Mouse (Mus musculus) heart, postnatal 25 days (tissue): Measurements from ENCODE around the gene Uqcrq. TPM values are rescaled to one million over a fixed set of nuclear protein-coding genes. Genes with fewer than 3 reads are reported as not detected.
"Not testable (repeated sequence)": the region's sequence is repeated elsewhere in the genome, so short reads cannot be mapped to it uniquely, and the experiment has no call there.

Experiments
- DNase-seq: peaks from one replicate; pipeline ENCODE4 v3.0.0; 2022; ENCODE audit warnings: low spot score
- intact Hi-C: fragments of 180-260 bp; cut with DNase I; formaldehyde crosslinking; loops from one replicate; pipeline ENCODE4 v1.15.1; 2025
- total RNA-seq, 2 experiments: library from RNA; stranded (reverse); gene quantifications; 2 replicates each; pipeline ENCODE4 v1.2.3; 2021

Uqcrq gene
- total RNA-seq, 2 experiments from 2014 or later, result 2,761 to 2,992 TPM

DNA sequence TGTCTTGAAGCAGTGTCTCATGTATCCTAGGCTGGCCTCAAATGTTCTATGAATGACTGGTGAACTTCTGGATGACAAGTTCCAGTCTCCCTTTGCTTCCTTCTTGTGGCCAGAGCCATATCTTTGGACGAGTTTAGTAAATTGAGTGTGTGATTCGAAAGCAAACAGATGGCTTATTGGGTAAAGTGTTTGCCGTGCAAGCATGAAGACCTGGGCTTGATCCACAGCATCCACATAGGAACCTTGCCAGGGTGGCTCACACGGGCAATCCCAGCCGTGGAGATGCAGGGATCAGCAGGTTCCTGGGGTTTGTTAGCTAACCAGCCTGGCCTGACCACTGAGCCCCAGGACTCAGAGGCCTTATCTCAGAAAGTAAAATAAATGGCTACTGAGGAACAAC, 22.4 kb upstream of the Uqcrq start:
- no peak for DNase-seq
- intact Hi-C loops, result no loop called here

DNA sequence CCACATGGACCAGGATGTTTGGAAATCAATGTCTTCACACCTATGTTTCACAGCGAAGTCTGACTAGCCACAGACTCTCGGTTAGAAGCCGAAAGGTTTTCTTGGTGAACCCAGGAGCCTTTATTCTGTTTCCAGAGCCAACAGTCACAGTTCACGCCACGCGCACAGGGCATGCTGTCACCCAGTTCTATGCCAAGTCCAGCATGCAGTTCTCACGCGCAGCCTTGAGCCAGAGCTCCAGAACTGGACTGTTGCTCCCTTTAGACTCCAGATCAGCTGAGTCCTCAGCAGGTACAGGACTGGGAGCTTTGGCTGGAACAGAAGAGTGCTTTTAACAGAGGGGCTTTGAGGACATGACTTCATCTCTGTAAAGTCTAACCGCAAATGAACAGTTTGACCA, 21.8 kb upstream of the Uqcrq start:
- intact Hi-C loops, result no loop called here
- no peak for DNase-seq

DNA sequence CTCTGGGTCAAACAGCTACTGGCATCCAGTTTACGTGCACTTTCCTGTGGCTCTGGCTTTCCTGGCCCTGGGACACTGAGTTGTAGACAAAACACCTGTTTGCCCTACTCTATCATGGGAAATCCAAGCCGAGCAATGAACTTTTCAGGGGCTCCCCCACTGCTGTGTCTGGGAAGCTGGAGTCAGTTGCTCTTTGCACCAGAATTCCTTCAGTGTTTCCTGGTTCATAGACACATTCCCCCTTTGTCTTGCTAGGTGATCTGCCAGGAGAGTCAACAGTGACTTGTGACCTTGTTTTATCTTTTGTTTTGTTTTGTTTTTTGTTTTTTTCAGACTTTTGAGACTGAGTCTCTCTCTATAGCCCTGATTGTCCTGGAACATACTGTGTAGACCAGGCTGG, 20.7 kb upstream of the Uqcrq start:
- intact Hi-C loops, result no loop called here
- DNase-seq, result no peak

DNA sequence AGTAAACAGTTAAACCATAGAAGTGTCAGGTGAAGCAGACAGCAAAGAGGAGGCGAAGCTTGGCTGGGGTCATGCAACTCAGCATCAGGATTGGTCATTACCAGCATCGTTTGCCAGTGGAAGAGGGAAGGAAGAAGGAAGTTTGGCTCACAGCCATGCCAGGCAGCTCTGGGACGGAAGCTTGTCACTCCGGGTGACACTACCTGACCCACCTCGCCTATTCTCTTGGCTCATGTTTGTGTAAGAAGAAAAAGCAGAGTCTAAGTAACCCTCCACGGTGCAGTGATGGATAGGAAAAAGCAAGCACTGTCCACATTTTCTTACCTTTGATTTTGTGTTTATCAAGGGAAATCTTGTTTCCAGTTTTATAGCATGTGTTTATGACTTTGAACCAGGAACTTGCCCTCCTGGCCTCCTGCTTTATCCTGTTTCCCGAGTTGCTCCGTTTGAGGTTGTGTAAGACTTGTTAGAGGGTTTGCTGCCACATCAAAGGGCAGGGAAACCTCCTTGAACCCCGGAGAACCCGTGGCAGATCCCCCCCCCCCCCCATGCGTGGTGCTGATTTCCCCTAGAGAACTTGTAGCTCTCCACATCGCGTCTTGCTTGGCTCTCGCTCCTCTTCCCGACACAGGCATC, 19.6 kb upstream of the Uqcrq start:
- DNase-seq, result no peak
- intact Hi-C loops, result no loop called here

DNA sequence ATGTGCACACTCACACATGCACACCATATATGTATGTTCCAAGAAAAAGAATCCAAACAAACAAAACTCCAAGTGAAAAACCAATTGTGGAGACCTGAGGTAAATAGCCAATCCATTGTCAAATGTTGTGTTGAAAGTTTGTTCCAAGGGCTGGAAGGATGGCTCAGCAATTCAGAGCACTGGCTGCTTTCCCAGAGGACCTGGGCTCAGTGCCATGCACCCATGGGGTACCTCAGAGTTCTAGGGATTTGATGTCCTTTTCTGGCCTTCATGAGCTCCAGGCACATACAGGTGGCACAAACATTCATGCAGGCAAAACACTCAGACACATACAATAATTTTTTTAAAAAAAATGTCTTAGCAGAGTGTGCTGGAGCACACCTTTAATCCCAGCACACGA, 17.9 kb upstream of the Uqcrq start:
- intact Hi-C loops, result no loop called here

DNA sequence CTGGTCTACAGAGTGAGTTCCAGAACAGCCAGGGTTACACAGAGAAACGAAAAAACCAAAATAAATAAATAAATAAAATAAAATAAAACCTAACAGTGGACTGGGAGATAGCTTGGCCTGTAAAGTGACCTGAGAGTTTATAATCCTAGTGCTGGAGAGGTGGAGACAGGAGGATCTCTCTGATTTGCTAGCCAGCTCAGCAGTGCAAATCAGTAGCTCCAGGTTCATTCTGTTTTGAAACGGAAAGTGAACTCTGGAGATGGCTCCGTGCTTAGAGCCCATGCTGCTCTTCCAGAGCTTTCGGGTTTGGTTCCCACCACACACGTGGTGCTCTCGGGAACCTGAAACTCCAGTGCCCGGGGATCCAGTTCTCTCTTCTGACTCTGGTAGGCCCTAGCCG, 17.4 kb upstream of the Uqcrq start:
- no peak for DNase-seq
- intact Hi-C loops, result no loop called here

More for the DNA sequence above, 17.9 kb upstream of the Uqcrq start:
- DNase-seq, result no peak

DNA sequence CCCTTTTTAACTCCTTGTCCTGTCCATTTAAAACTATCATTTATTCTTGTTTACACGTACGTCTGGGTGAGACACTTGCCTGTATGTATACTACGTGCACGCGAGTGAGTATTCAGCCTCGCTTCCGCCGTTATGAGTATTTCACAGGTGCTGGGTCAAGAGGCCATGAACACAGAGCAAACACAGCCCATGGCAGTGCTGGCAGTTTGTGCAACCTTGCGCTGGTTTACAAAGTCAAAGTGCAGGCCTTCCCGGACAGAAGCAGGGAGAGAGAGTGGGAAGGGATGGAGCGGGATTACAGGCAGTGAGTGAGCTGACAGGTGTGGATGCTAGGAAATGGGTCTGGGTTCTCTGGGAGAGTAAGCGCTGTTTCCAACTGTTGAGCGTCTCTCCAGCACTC, 15.6 kb upstream of the Uqcrq start:
- intact Hi-C loops, result no loop called here

DNA sequence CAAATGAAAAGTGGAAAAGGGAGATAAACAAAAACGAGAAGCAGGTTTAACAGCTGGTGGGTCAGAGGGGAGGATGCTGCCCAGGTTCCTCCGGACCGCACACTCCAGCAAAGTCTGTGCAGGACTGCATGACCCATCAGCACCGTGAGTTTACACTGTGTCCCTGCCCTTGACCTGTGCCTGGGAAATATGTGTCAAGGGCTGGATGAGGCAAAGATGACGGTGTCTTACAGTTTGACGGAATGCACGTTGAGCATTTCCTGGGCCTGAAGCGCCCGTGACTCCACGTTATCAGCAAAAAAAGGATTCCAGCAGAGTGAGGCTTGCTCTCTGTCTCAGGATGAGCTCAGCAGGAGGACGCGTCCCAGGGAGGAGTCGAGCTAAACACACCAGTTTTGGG, 14.9 kb upstream of the Uqcrq start:
- DNase-seq, result no peak
- intact Hi-C loops, result no loop called here

More for the DNA sequence above, 15.6 kb upstream of the Uqcrq start:
- no peak for DNase-seq

DNA sequence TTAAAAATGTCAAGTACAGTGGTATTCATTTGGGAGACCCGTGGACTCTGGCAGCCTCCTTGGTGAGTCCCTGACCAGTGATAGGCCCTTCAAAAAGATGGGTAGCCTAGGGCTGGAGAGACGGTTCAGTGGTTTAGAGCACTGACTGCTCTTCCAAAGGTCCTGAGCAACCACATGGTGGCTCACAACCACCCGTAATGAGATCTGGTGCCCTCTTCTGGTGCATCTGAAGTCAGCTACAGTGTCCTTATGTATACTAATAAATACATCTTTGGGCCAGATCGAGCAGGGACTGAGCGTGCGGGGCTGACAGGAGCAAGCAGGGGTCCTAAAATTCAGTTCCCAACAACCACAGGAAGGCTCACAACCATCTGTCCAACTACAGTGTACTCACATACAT, 13.2 kb upstream of the Uqcrq start:
- DNase-seq, result no peak
- intact Hi-C loops, result no loop called here

DNA sequence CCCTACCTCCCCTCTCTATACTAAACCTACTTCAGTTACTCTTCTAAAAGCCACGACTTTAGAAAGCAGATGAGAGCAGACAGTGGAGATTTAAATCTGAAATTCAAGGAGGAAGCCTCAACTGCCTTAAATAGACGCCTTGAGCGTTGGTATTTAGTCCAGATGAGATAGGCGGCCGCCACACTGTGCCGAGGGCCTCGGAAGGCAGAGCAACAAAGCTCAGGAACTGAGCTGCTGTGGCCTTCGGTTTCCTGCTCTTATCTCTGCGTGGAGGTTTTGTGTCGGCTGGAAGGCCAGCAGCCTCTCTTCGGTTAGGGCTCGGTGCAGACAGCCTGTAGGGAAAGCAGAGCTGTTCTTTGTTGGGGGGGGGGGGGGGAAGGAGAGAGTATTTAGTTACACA, 11.3 kb upstream of the Uqcrq start:
- no peak for DNase-seq
- intact Hi-C loops, result no loop called here

DNA sequence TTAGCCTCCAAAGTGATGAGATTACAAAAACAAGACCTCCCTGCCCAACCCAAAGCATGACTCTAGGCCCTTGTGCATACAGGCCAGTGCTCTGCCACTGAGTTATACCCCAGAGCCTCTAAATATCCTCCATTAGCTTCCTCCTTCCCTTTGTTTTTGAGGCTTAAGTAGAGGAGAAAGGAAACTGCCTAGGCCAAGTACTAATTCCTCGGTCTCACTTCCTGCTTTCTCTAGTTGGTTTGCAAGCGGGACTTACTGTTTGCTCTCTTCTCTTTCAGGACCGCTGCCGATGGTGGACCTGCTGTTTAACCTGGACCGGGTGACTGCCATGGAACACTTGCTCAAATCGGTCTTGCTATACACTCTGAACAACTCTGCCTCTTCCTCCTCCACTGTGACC, 5.7 kb upstream of the Uqcrq start:
- DNase-seq, result no peak
- intact Hi-C loops, result no loop called here

DNA sequence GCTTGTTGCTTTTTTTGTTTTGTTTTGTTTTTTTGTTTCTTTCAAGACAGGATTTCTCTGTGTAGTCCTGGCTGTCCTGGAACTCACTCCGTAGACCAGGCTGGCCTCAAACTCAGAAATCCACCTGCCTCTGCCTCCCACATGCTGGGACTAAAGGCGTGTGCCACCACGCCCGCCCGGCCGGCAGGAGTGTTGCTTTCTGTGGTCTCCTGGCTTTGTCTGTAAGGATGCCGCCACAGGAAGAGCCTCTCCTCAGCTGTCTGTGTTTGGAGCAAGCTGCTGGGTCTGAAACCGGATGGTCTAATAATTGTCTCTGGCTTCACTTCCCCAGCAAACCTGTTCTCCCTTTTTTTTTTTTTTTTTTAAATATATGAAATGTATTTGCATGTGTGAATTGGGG, 4.9 kb upstream of the Uqcrq start:
- intact Hi-C loops, result no loop called here
- DNase-seq, result no peak

DNA sequence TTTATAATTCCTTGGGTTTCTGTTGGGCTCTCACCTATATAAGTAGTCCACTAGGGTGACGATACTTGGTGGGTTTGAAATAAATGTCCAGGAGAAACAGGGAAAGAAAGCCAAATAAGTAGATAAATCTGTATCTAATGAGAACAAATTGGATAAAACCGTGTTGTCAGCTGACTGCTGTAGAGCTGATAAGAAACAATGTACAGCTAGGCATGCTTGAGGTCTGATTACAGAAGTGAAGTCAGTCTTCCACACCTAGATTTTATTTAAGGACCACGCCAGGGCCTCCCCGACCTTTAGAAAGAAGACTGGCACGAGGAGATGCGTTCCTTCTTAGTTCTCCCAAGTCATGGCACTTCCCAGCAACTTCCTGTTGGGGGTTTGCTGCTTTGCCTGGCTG, 2.4 kb upstream of the Uqcrq start:
- DNase-seq, result no peak
- intact Hi-C loops, result no loop called here

DNA sequence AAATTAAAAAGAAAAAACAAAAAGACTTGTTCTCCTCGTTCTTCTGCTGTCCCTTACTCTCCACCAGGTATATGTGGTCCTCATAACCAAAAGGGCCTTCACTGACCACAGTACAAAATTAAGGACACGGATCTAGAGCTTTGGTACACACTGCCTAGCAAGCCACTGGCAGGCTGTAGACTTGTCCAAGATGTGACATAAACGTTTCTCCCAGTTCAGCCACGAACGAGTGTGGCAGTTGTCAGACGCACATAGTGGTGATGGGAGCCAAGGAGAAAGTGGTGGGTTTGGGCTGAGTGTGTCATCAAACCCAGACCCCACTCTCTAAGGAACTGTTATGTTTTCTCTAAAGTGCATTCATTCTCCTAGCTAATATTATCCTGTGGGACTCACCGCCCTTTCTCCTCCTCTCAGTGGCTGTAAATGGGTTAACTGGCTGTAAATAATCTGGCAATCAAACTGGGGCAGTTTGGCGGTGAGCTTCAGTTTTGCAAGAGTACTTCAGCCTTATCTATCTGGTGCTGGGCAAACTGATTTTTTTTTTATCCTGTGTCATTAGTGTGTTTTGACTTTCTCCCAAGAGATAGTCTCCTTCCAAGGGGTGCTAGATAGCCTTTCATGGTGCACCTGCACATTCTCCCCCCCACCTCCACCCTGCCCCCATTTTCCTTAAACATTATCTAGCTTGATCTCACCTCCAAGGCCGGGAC, 871 bp upstream of the Uqcrq start:
- no peak for DNase-seq
- intact Hi-C loops, result no loop called here

DNA sequence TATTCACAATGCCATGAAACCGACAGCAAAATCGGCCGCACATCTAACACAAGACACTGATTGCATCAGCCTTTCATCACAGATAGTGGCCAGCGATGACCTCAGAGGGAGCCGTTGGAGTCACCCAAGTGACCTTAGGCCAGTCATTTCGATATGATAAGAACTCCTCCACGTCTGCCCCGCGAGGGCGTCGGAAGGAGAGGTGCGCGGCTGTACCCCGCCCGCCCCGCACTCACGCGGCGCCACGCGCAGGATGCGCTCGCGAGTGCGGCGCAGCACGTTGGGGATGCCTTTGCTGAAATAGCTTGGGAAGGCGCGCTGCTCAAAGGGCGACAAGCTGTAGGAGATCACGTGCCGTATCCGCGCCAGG, 346 bp downstream of the Uqcrq start:
- intact Hi-C loops, result no loop called here
- DNase-seq, result no peak

DNA sequence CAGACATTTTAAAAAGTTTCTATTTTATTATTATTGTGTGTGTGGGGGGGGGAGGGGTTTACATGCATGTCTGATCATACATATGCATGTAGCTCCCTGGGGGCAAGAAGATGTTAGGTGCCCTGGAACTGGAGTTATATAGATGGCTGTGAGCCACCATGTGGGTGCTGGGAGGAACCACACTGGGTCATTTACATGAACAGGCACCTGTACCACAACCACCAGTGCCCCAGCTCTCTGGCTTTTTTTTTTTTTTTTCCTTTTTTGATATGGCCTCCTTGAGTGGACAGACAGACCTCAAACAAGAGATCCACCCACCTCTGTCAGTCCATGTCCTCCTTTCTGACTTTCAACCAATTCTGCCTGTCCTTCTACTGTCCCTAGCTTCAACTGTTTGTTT, 1.4 kb downstream of the Uqcrq start:
- intact Hi-C loops, result no loop called here
- DNase-seq, result no peak

DNA sequence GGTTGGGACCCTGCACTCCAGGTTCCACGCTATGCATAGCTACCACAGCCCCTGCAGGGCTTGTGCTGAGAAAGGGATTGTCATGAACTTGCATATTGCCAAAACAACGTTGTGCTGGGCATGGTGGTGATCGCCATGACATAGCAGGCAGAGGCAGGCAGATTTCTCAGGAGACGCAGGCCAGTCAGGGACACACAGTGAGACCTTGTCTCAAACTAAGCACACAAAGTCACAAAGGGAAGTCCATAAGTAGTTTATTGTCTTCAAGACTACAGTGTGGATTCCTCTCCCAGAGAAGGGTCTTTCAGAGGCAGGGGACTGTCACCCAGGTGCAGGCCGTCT, 1.9 kb downstream of the Uqcrq start:
- intact Hi-C loops, result no loop called here
- DNase-seq, result no peak

DNA sequence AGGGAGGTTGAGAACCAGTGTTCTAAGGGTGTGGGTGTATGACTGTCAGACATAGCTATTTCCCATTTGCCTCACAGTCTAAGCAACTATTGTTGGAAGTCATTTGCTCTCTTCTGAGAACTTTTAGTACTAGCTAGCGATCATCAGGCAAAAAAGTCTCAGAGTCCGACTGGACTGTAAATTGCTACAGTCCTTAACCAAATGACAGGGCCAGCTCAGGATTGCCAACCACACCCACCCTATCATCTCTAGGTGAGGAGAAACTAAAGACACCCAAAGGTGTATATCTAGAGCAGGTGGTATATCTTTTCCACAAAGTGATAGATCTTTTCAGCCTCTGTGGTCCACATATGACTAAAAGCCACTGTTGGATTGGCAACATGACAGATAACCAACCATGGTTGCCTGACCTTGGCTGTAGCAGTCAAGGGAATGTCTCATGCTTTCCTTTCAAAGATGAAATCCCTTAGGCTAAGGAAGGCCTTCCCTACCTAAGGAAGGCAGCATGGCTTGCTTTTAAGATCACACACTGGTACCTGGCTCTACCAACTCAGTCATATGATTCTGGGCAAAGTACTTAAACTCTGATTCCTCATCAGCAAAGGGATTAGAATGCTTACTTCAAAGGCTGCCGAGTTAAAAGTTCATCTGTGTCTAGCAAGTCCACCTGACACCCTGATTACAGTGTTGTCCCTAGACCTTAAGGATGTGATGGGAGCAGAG, 2.5 kb downstream of the Uqcrq start:
- no peak for DNase-seq
- intact Hi-C loops, result no loop called here

DNA sequence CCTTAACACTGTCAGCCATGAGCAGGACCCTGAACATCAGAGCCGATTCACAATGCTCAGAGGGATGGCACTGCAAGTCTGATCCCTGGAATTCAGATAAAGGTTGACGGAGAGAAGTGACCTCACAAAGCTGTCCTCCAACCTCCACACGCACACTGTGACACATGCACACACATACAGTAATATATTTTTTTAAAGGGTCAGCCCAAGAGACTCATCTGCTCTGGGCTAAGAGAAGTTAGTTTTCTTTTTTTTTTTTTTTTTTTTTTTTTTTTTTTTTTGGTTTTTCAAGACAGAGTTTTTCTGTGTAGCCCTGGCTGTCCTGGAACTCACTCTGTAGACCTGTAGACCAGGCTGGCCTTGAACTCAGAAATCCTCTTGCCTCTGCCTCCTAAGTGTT, 3.7 kb downstream of the Uqcrq start:
- DNase-seq, intact Hi-C loops: not testable (repeated sequence)

DNA sequence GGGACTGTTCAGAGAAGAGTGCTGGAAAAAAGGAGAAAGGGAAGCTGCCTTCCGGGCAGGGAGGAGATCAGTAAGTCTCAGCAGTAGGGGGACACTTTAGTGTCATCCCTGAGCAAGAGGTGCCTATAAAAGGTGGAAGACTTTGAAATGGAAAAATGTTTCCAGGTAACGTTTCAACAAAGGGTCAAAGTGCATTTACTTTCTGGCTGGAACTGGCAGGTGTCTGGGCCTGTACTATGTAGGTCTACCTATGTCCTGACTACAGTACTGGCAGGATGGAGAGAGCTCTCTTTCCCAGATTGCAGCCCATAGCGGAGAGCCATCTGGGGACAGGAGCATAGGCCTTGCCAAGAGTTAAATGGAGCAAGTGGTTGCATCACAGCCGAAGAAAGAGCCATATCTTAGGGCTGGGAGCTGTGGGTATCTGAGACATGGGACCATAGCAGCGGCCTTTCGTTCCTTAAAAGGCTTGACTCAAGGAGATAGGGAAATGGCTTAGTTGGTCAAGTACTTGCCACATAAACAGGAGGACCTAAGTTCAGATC, 4.8 kb downstream of the Uqcrq start:
- no peak for DNase-seq
- intact Hi-C loops, result no loop called here

DNA sequence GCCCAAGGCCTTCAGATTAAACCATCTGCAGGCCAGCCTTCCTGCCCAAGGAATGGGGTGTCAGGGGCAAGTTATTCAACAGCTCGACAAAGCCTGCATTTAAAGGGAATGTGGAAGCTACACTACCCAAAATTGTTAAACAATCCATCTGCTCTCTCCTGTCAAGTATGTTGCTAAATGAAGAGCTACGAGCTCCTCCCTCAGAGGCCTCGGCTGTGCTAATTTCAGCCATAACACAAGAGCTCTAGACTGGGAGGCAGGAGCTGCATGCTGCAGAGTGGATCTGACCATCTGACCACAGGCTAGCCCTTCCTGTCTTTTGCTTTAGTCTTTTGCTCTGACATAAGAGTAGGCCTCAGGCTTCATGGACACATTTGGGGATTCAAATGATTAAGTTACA, 5.4 kb downstream of the Uqcrq start:
- DNase-seq, result no peak
- intact Hi-C loops, result no loop called here
